Mouse (Mus musculus) stomach, postnatal 0 days (tissue): ENCODE data around the gene Gm16181. TPM values are rescaled to one million over a fixed set of nuclear protein-coding genes. Genes with fewer than 3 reads are reported as not detected.

ENCODE experiments used
- ATAC-seq: fragments of 200-750 bp; cut with Nextera tagmentation; 2 replicates; pipeline ENCODE4 v1.8.0; 2017; ENCODE audit not compliant: low FRiP score, low TSS enrichment
- DNase-seq: peaks from one replicate; pipeline ENCODE4 v3.0.0-alpha.2; 2016; ENCODE audit warnings: low spot score
- H3K27ac ChIP-seq: fragments of 300-500 bp; sonication (generic); replicated peaks from 2 replicates; pipeline ENCODE4 v1.5.1; 2014; ENCODE audit warnings: mild to moderate bottlenecking, control low read depth
- H3K27me3 ChIP-seq: fragments of 300-500 bp; sonication (generic); 2 replicates; pipeline ENCODE4 v1.6.1; 2014; ENCODE audit warnings: low read length; ENCODE audit not compliant: control insufficient read depth, insufficient read depth
- H3K36me3 ChIP-seq: fragments of 300-500 bp; sonication (generic); 2 replicates; pipeline ENCODE4 v1.6.1; 2014; ENCODE audit warnings: low read length, mixed read lengths; ENCODE audit not compliant: control insufficient read depth, insufficient read depth
- H3K4me1 ChIP-seq: fragments of 300-500 bp; sonication (generic); replicated peaks from 2 replicates; pipeline ENCODE4 v1.6.1; 2014; ENCODE audit warnings: antibody characterized with exemption; ENCODE audit not compliant: control insufficient read depth, insufficient read depth
- H3K4me2 ChIP-seq: fragments of 300-500 bp; sonication (generic); replicated peaks from 2 replicates; pipeline ENCODE4 v1.6.1; 2014; ENCODE audit warnings: low read depth, mild to moderate bottlenecking, control low read depth, moderate library complexity
- H3K4me3 ChIP-seq: fragments of 300-500 bp; sonication (generic); 2 replicates; pipeline ENCODE4 v1.5.1; 2014; ENCODE audit warnings: low read depth, low read length, control low read depth
- H3K9ac ChIP-seq: fragments of 300-500 bp; sonication (generic); 2 replicates; pipeline ENCODE4 v1.6.1; 2014; ENCODE audit warnings: mild to moderate bottlenecking, low read length, control low read depth, mixed read lengths
- H3K9me3 ChIP-seq: fragments of 300-500 bp; sonication (generic); 2 replicates; pipeline ENCODE4 v1.6.1; 2016; ENCODE audit warnings: low read length; ENCODE audit not compliant: control insufficient read depth
- CTCF ChIP-seq: IDR thresholded peaks from 2 replicates; pipeline ENCODE4 v1.5.1; 2016; ENCODE audit warnings: antibody characterized with exemption, low read depth, mild to moderate bottlenecking, moderate library complexity
- EP300 ChIP-seq: optimal IDR thresholded peaks from 2 replicates; pipeline ENCODE3; 2016; ENCODE audit warnings: antibody characterized with exemption
- WGBS: fragments of 180-500 bp; shearing (Covaris S2); extraction: QIAGEN DNeasy Blood & Tissue Kit; methylation state at CpG from one replicate; pipeline ENCODE4 v1.1.7; 2014; 5-methylcytosine and 5-hydroxymethylcytosine counted together
- polyA plus RNA-seq: library from polyadenylated mRNA; unstranded; fragments of >200 nt; fragmentation: Nextera tagmentation; extraction: Ambion mirVana; gene quantifications from 2 replicates; pipeline ENCODE4 v1.2.1, GENCODE M21; 2015

The Gm16181 gene
- polyA plus RNA-seq, 1 experiment from 2014 or later = 0.27 TPM

- peak overlapping the region; percentile 78 for H3K4me2 ChIP-seq
- DNase-seq (no peak), ATAC-seq (peak; percentile 21; the same call in 1 of the 2 replicates)
- H3K4me3 ChIP-seq = peak overlapping the region; percentile 41
- H3K4me1 ChIP-seq = no peaks in the 10 kb centered on the region
- no peak overlapping the region for H3K27ac ChIP-seq
- no peaks in the 10 kb centered on the region for H3K9me3 ChIP-seq
- 38% methylated on average over 19 of the region's 19 CpGs for WGBS
- TF ChIP-seq EP300 (no peak), CTCF (no peak)
- peak overlapping the region; percentile 52 for H3K9ac ChIP-seq
- no peaks in the 10 kb centered on the region for H3K36me3 ChIP-seq
- no peaks in the 10 kb centered on the region for H3K27me3 ChIP-seq
Measured at GRCm38 (mm10) chr17:35194844-35195630, 25.6 kb upstream of the Gm16181 start.

- H3K9me3 ChIP-seq = no peaks in the 10 kb centered on the region
- peak overlapping the region; percentile 78 for H3K4me2 ChIP-seq
- no peaks in the 10 kb centered on the region for H3K4me1 ChIP-seq
- H3K27ac ChIP-seq = no peak overlapping the region
- peak overlapping the region; percentile 41 for H3K4me3 ChIP-seq
- no peak for TF ChIP-seq EP300
- peak; percentile 94 for TF ChIP-seq CTCF
- WGBS = 1% methylated on average over 58 of the region's 66 CpGs
- peak; percentile 82 for DNase-seq
- ATAC-seq = peak; percentile 85
- H3K36me3 ChIP-seq = no peaks in the 10 kb centered on the region
- H3K9ac ChIP-seq = peak overlapping the region; percentile 52
- H3K27me3 ChIP-seq = no peaks in the 10 kb centered on the region; the same call in 1 of the 2 replicates
Measured at GRCm38 (mm10) chr17:35195631-35196320, 24.9 kb upstream of the Gm16181 start.

GRCm38 (mm10) chr17:35196321-35196641 lies 24.4 kb upstream of the Gm16181 start:
- Histone ChIP-seq H3K27me3 (no peaks in the 10 kb centered on the region; the same call in 1 of the 2 replicates), H3K4me3 (peak overlapping the region; percentile 41), H3K4me2 (peak overlapping the region; percentile 78), H3K27ac (no peak overlapping the region), H3K9me3 (no peaks in the 10 kb centered on the region), H3K9ac (no peak overlapping the region), H3K4me1 (no peaks in the 10 kb centered on the region), H3K36me3 (no peaks in the 10 kb centered on the region)
- ATAC-seq (peak; percentile 21; the same call in 1 of the 2 replicates), DNase-seq (no peak)
- 31% methylated on average over 9 of the region's 9 CpGs for WGBS
- TF ChIP-seq CTCF = no peak
- no peak for TF ChIP-seq EP300

GRCm38 (mm10) chr17:35197126-35197525 lies 23.5 kb upstream of the Gm16181 start:
- H3K27me3 ChIP-seq = no peaks in the 10 kb centered on the region; the same call in 1 of the 2 replicates
- no peak overlapping the region for H3K4me3 ChIP-seq
- H3K9me3 ChIP-seq = no peaks in the 10 kb centered on the region
- H3K4me1 ChIP-seq = no peaks in the 10 kb centered on the region
- no peak for TF ChIP-seq CTCF
- no peak for TF ChIP-seq EP300
- H3K4me2 ChIP-seq = no peak overlapping the region
- no peak for DNase-seq
- H3K36me3 ChIP-seq = no peaks in the 10 kb centered on the region
- WGBS = 37% methylated on average over 5 of the region's 6 CpGs
- H3K27ac ChIP-seq = no peak overlapping the region
- no peak overlapping the region for H3K9ac ChIP-seq
- ATAC-seq = no peak

- H3K4me1 ChIP-seq = no peaks in the 10 kb centered on the region
- no peaks in the 10 kb centered on the region for H3K36me3 ChIP-seq
- no peaks in the 10 kb centered on the region; the same call in 1 of the 2 replicates for H3K27me3 ChIP-seq
- H3K27ac ChIP-seq = no peak overlapping the region
- no peak overlapping the region for H3K9ac ChIP-seq
- 54% methylated on average over 7 of the region's 7 CpGs for WGBS
- H3K4me3 ChIP-seq = no peak overlapping the region
- H3K9me3 ChIP-seq = no peaks in the 10 kb centered on the region
- no peak for DNase-seq
- ATAC-seq = no peak
- TF ChIP-seq EP300 (no peak), CTCF (no peak)
- H3K4me2 ChIP-seq = no peak overlapping the region
Measured at GRCm38 (mm10) chr17:35198029-35198428, 22.6 kb upstream of the Gm16181 start.

- no peaks in the 10 kb centered on the region; the same call in 1 of the 2 replicates for H3K27me3 ChIP-seq
- H3K4me2 ChIP-seq = no peak overlapping the region
- no peak for ATAC-seq
Measured at GRCm38 (mm10) chr17:35198946-35199345, 21.7 kb upstream of the Gm16181 start.

More at GRCm38 (mm10) chr17:35198946-35199345, 21.7 kb upstream of the Gm16181 start:
- no peaks in the 10 kb centered on the region for H3K9me3 ChIP-seq
- H3K36me3 ChIP-seq = no peaks in the 10 kb centered on the region
- WGBS = 27% methylated on average over 8 of the region's 8 CpGs
- no peaks in the 10 kb centered on the region for H3K4me1 ChIP-seq
- H3K4me3 ChIP-seq = no peak overlapping the region
- no peak for TF ChIP-seq EP300
- TF ChIP-seq CTCF = no peak
- DNase-seq = no peak
- H3K27ac ChIP-seq = no peak overlapping the region
- no peak overlapping the region for H3K9ac ChIP-seq
